Mouse (Mus musculus): ENCODE measurements at regions not wholly inside any gene's neighbourhood (a gene's known extent, or its start where the extent isn't known, plus 50 kb on each side); places are given as distances from the start of the nearest gene placed in this dataset.

- H3K36me3 ChIP-seq (replicated peaks; ENCODE audit: low read length) = no peaks in the 10 kb centered on the region
- H3K4me1 ChIP-seq = no peaks in the 10 kb centered on the region
- peaks cover 26% of the 10 kb centered on the region; the same call in 1 of the 2 replicates for H3K9me3 ChIP-seq
- H3K27me3 ChIP-seq (replicated peaks) = no peaks in the 10 kb centered on the region
- TF ChIP-seq FLI1 (IDR thresholded peaks at IDR 0.05; ENCODE audit: low read length) (no peak), GATA1 (IDR thresholded peaks at IDR 0.05; ENCODE audit: borderline replicate concordance, low read length) (no peak)
- no peak overlapping the region for H3K4me3 ChIP-seq (replicated peaks)
Observed at GRCm38 (mm10) chr8:30797341-30797740, 2631.2 kb upstream of the 5930422O12Rik start.

GRCm38 (mm10) chr8:30817028-30817427 is 2611.5 kb upstream of the 5930422O12Rik start:
- Histone ChIP-seq H3K4me3 (replicated peaks) (no peak overlapping the region), H3K27me3 (replicated peaks) (no peaks in the 10 kb centered on the region), H3K36me3 (replicated peaks; ENCODE audit: low read length) (no peaks in the 10 kb centered on the region), H3K9me3 (peaks cover 6% of the 10 kb centered on the region; the same call in 1 of the 2 replicates), H3K4me1 (no peaks in the 10 kb centered on the region)
- no peak for TF ChIP-seq GATA1 (IDR thresholded peaks at IDR 0.05; ENCODE audit: borderline replicate concordance, low read length)

- Histone ChIP-seq H3K4me3 (replicated peaks) (no peak overlapping the region), H3K9me3 (peaks cover 10% of the 10 kb centered on the region), H3K36me3 (replicated peaks; ENCODE audit: low read length) (no peaks in the 10 kb centered on the region), H3K4me1 (no peaks in the 10 kb centered on the region), H3K27me3 (replicated peaks) (no peaks in the 10 kb centered on the region)
- TF ChIP-seq GATA1 (IDR thresholded peaks at IDR 0.05; ENCODE audit: borderline replicate concordance, low read length) (no peak), FLI1 (IDR thresholded peaks at IDR 0.05; ENCODE audit: low read length) (no peak)
Observed at GRCm38 (mm10) chr8:30822835-30823587, 2605.5 kb upstream of the 5930422O12Rik start.

DNA sequence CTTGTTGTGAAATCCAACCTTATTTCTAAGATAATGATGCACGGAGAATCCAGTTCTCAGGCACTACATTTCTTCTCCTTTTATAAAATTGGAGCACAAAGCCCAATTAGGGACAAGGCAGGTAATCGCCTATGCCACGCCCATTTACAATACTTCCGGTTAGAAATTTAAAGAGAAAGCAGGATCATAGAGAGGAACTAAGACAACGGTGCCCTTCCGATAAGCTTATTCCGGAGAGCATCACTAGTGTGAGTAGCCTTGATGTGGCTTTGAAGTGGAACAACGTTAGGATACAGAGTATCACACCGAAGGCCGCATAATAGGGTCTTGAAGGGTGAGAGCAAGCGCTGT is 2604.9 kb upstream of the 5930422O12Rik start:
- Histone ChIP-seq H3K4me1 (no peaks in the 10 kb centered on the region), H3K27me3 (replicated peaks) (no peaks in the 10 kb centered on the region), H3K9me3 (peaks cover 10% of the 10 kb centered on the region), H3K4me3 (replicated peaks) (no peak overlapping the region), H3K36me3 (replicated peaks; ENCODE audit: low read length) (no peaks in the 10 kb centered on the region)
- TF ChIP-seq GATA1 (IDR thresholded peaks at IDR 0.05; ENCODE audit: borderline replicate concordance, low read length) (no peak), FLI1 (IDR thresholded peaks at IDR 0.05; ENCODE audit: low read length) (no peak)

GRCm38 (mm10) chr8:30826021-30826420 is 2602.5 kb upstream of the 5930422O12Rik start:
- Histone ChIP-seq H3K4me1 (no peaks in the 10 kb centered on the region), H3K4me3 (replicated peaks) (no peak overlapping the region), H3K9me3 (peaks cover 13% of the 10 kb centered on the region), H3K36me3 (replicated peaks; ENCODE audit: low read length) (no peaks in the 10 kb centered on the region), H3K27me3 (replicated peaks) (no peaks in the 10 kb centered on the region)
- TF ChIP-seq FLI1 (IDR thresholded peaks at IDR 0.05; ENCODE audit: low read length) = no peak
- TF ChIP-seq GATA1 (IDR thresholded peaks at IDR 0.05; ENCODE audit: borderline replicate concordance, low read length) = no peak

- no peak for TF ChIP-seq GATA1 (IDR thresholded peaks at IDR 0.05; ENCODE audit: borderline replicate concordance, low read length)
- TF ChIP-seq FLI1 (IDR thresholded peaks at IDR 0.05; ENCODE audit: low read length) = no peak
- no peaks in the 10 kb centered on the region for H3K36me3 ChIP-seq (replicated peaks; ENCODE audit: low read length)
- H3K4me1 ChIP-seq = no peaks in the 10 kb centered on the region
- 0 out of 2 replicates have a peak, but pooled peaks cover 4% of the 10 kb centered on the region for H3K9me3 ChIP-seq
- H3K27me3 ChIP-seq (replicated peaks) = no peaks in the 10 kb centered on the region
- H3K4me3 ChIP-seq (replicated peaks) = no peak overlapping the region
Observed at GRCm38 (mm10) chr8:30838056-30838455, 2590.5 kb upstream of the 5930422O12Rik start.

DNA sequence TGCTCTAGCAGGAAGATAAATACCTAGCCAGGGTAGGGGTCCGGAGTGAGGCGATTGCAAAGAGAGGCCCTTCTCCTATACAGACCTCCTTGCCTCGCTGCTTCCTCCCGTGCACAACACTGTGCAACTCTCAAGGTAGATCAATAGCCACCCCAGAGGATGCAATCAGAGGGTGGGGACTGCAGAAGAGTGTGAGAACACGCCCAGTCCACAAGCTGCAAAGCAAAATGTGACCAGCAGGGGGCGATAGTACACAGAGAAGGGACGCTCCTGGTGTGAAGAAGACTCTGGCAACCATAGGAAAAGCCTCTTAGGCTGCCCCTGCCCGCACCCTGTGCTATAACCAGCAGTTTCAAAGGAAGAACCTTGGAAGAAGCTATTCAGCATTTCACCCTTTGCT is 2588.4 kb upstream of the 5930422O12Rik start:
- Histone ChIP-seq H3K27me3 (replicated peaks) (no peaks in the 10 kb centered on the region), H3K4me1 (no peaks in the 10 kb centered on the region), H3K36me3 (replicated peaks; ENCODE audit: low read length) (no peaks in the 10 kb centered on the region), H3K9me3 (no peaks in the 10 kb centered on the region), H3K4me3 (replicated peaks) (no peak overlapping the region)
- TF ChIP-seq FLI1 (IDR thresholded peaks at IDR 0.05; ENCODE audit: low read length) (no peak), GATA1 (IDR thresholded peaks at IDR 0.05; ENCODE audit: borderline replicate concordance, low read length) (no peak)

GRCm38 (mm10) chr8:30863017-30863416 is 2565.5 kb upstream of the 5930422O12Rik start:
- H3K4me3 ChIP-seq (replicated peaks) = no peak overlapping the region
- H3K27me3 ChIP-seq (replicated peaks) = no peaks in the 10 kb centered on the region
- no peaks in the 10 kb centered on the region for H3K4me1 ChIP-seq
- H3K9me3 ChIP-seq = 0 out of 2 replicates have a peak, but pooled peaks cover 2% of the 10 kb centered on the region
- H3K36me3 ChIP-seq (replicated peaks; ENCODE audit: low read length) = no peaks in the 10 kb centered on the region
- TF ChIP-seq GATA1 (IDR thresholded peaks at IDR 0.05; ENCODE audit: borderline replicate concordance, low read length) (no peak), FLI1 (IDR thresholded peaks at IDR 0.05; ENCODE audit: low read length) (no peak)

- Histone ChIP-seq H3K36me3 (replicated peaks; ENCODE audit: low read length) (no peaks in the 10 kb centered on the region), H3K4me1 (no peaks in the 10 kb centered on the region), H3K4me3 (replicated peaks) (no peak overlapping the region), H3K9me3 (peaks cover 10% of the 10 kb centered on the region; the same call in 1 of the 2 replicates), H3K27me3 (replicated peaks) (no peaks in the 10 kb centered on the region)
- TF ChIP-seq GATA1 (IDR thresholded peaks at IDR 0.05; ENCODE audit: borderline replicate concordance, low read length) (no peak), FLI1 (IDR thresholded peaks at IDR 0.05; ENCODE audit: low read length) (no peak)
Observed at GRCm38 (mm10) chr8:30906044-30906695, 2522.3 kb upstream of the 5930422O12Rik start.

DNA sequence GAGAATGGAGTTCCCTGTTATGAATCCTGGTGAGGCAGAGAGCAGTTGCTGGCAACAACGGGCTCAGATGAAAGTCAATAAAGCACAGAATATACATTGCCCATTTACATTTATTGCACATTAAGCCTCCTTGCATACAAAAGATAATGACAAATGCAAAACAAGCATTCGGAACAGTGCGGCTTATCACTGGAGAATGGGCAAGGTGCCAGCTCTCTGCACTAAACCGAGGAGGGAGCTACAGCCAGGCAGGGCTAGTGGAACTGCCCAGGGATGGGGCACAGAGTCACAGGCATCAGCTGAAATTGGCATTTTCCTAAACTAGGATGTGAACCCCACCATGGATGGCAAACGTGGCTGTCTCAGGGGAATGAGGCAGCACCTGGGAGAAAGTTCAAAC is 2514.8 kb upstream of the 5930422O12Rik start:
- Histone ChIP-seq H3K27me3 (replicated peaks) (no peaks in the 10 kb centered on the region), H3K4me1 (no peaks in the 10 kb centered on the region), H3K36me3 (replicated peaks; ENCODE audit: low read length) (no peaks in the 10 kb centered on the region), H3K4me3 (replicated peaks) (no peak overlapping the region), H3K9me3 (peaks cover 17% of the 10 kb centered on the region; the same call in 1 of the 2 replicates)
- TF ChIP-seq FLI1 (IDR thresholded peaks at IDR 0.05; ENCODE audit: low read length) (no peak), GATA1 (IDR thresholded peaks at IDR 0.05; ENCODE audit: borderline replicate concordance, low read length) (no peak)

All from megakaryocyte, embryonic 14.5 days (primary cell).